In genomic region chr6:87671771-87672517, GRCm38 (mm10) we compare ENCODE assay signal across 8 mouse cellular contexts. TPM values are rescaled to one million over a fixed set of nuclear protein-coding genes. Genes with fewer than 3 reads are reported as not detected.
A peak's percentile ranks its signal among the peaks of the same experiment; 100 is the strongest.
DNase-seq lines count a peak whose midpoint lies in the region; ATAC-seq and TF ChIP-seq lines count a peak whose summit lies in the region.

TSS of gene Aplf (minus strand) at chr6:87672193.

- H3K4me3 ChIP-seq in hindbrain, embryonic 10.5 days, result peak within 1 kb of the TSS; percentile 94
- peak within 1 kb of the TSS; percentile 73 for H3K4me3 ChIP-seq in lung, postnatal 0 days (ENCODE audit: low read depth, low read length)

- TF ChIP-seq EP300 in lung, postnatal 0 days (IDR thresholded peaks at IDR 0.05), result peak; percentile 9; the same call in 1 of the 2 replicates

- peak; percentile 98 for DNase-seq in MN1 (ENCODE audit: low spot score)
- DNase-seq in cerebellum, adult 9-10 months, result peak; percentile 96
- DNase-seq in hindbrain, embryonic 10.5 days (ENCODE audit: low spot score), result peak; percentile 92
- DNase-seq in layer of hippocampus, adult 9-11 months, result peak; percentile 96
- peak; percentile 100 for DNase-seq in lung, postnatal 0 days (ENCODE audit: low spot score)
- peak; percentile 66 for DNase-seq in ovary, postnatal 14 days (ENCODE audit: low spot score)
- DNase-seq in thymus, postnatal 14 days, result peak; percentile 89

- peak; percentile 100 for ATAC-seq in frontal cortex, adult (ENCODE audit: low TSS enrichment)
- peak; percentile 100 for ATAC-seq in lung, postnatal 0 days

- peak within 1 kb of the TSS; percentile 82 for H3K27ac ChIP-seq in hindbrain, embryonic 10.5 days
- peak within 1 kb of the TSS; percentile 81 for H3K27ac ChIP-seq in lung, postnatal 0 days (ENCODE audit: low read length)

- H3K4me1 ChIP-seq in hindbrain, embryonic 10.5 days (replicated peaks), result peaks cover 28% of the 10 kb centered on the region
- H3K4me1 ChIP-seq in lung, postnatal 0 days (ENCODE audit: insufficient read depth, low read depth, low read length), result peaks cover 10% of the 10 kb centered on the region; the same call in 1 of the 2 replicates

- no peaks in the 10 kb centered on the region for H3K36me3 ChIP-seq in hindbrain, embryonic 10.5 days
- no peaks in the 10 kb centered on the region for H3K36me3 ChIP-seq in lung, postnatal 0 days (ENCODE audit: insufficient read depth, low read length)

- H3K27me3 ChIP-seq in hindbrain, embryonic 10.5 days (ENCODE audit: insufficient read depth, poor library complexity, severe bottlenecking), result no peaks in the 10 kb centered on the region
- H3K27me3 ChIP-seq in lung, postnatal 0 days (replicated peaks; ENCODE audit: insufficient read depth, low read length), result no peaks in the 10 kb centered on the region

- H3K4me2 ChIP-seq in lung, postnatal 0 days (replicated peaks; ENCODE audit: low read depth, low read length), result peak within 1 kb of the TSS; percentile 97

- H3K9ac ChIP-seq in lung, postnatal 0 days (replicated peaks; ENCODE audit: low read depth), result peak within 1 kb of the TSS; percentile 59

- TF ChIP-seq CTCF in lung, postnatal 0 days (IDR thresholded peaks at IDR 0.05), result no peak

- H3K9me3 ChIP-seq in hindbrain, embryonic 10.5 days, result no peaks in the 10 kb centered on the region
- no peaks in the 10 kb centered on the region for H3K9me3 ChIP-seq in lung, postnatal 0 days (ENCODE audit: low read length)

- WGBS in hindbrain, embryonic 10.5 days, result under 1% methylated on average over 33 of the region's 33 CpGs
- WGBS in lung, postnatal 0 days, result 1% methylated on average over 33 of the region's 33 CpGs

RNA-seq across cellular contexts. Expression of gene Aplf, which starts in this region (rescaled TPM):
- 13.4 and 14.8 TPM in 2 replicates for polyA plus RNA-seq in hindbrain, embryonic 10.5 days (2016; fragmentation: Nextera tagmentation; extraction: Ambion mirVana)
- 8.7 and 10.0 TPM in 2 replicates for polyA plus RNA-seq in lung, postnatal 0 days (2015; fragmentation: Nextera tagmentation; extraction: Ambion mirVana)

Comparison
In these comparisons a context has a peak if more than half of its experiments do, and no peak if none do; other contexts are left out.
1. Peak in every context shown above with its lines: DNase-seq, ATAC-seq, H3K4me3 ChIP-seq and H3K27ac ChIP-seq.